Mouse (Mus musculus) forebrain, embryonic 13.5 days (tissue): ENCODE results near the gene Mrm2. TPM values are rescaled to one million over a fixed set of nuclear protein-coding genes. Genes with fewer than 3 reads are reported as not detected.

ENCODE experiments used
- ATAC-seq: fragments of 200-750 bp; cut with Nextera tagmentation; 2 replicates; pipeline ENCODE4 v1.8.0; 2017
- H3K27ac ChIP-seq: fragments of 300-500 bp; sonication (generic); 2 replicates; pipeline ENCODE4 v1.5.1; 2015; ENCODE audit warnings: inconsistent platforms, mild to moderate bottlenecking, moderate library complexity
- H3K27me3 ChIP-seq: fragments of 300-500 bp; sonication (generic); 2 replicates; pipeline ENCODE4 v1.6.1; 2015; ENCODE audit warnings: mild to moderate bottlenecking, inconsistent platforms
- H3K36me3 ChIP-seq: fragments of 300-500 bp; sonication (generic); 2 replicates; pipeline ENCODE4 v1.6.1; 2015; ENCODE audit warnings: mild to moderate bottlenecking, inconsistent platforms; ENCODE audit not compliant: poor library complexity, severe bottlenecking
- H3K4me1 ChIP-seq: fragments of 300-500 bp; sonication (generic); 2 replicates; pipeline ENCODE4 v1.6.1; 2015; ENCODE audit warnings: inconsistent platforms
- H3K4me2 ChIP-seq: fragments of 300-500 bp; sonication (generic); 2 replicates; pipeline ENCODE4 v1.6.1; 2015; ENCODE audit warnings: inconsistent platforms, mild to moderate bottlenecking, moderate library complexity
- H3K4me3 ChIP-seq: fragments of 300-500 bp; sonication (generic); 2 replicates; pipeline ENCODE4 v1.5.1; 2015; ENCODE audit warnings: mild to moderate bottlenecking, inconsistent platforms
- H3K9ac ChIP-seq: fragments of 300-500 bp; sonication (generic); 2 replicates; pipeline ENCODE4 v1.6.1; 2015; ENCODE audit warnings: mild to moderate bottlenecking, inconsistent platforms
- H3K9me3 ChIP-seq: fragments of 300-500 bp; sonication (generic); replicated peaks from 2 replicates; pipeline ENCODE4 v1.6.1; 2016; ENCODE audit warnings: inconsistent platforms
- WGBS: fragments of 180-500 bp; shearing (Covaris S2); methylation state at CpG from one replicate; pipeline ENCODE4 v1.1.7; 2015; 5-methylcytosine and 5-hydroxymethylcytosine counted together
- polyA plus RNA-seq: library from polyadenylated mRNA; unstranded; fragments of >200 nt; fragmentation: Nextera tagmentation; extraction: Ambion mirVana; gene quantifications from 2 replicates; pipeline ENCODE4 v1.2.1, GENCODE M21; 2015

Gene Mrm2
- polyA plus RNA-seq, 1 experiment from 2014 or later, result 21.8 TPM

GRCm38 (mm10) chr5:140338779-140339178 is 7.1 kb upstream of the Mrm2 start:
- Histone ChIP-seq H3K9ac (no peak overlapping the region), H3K27ac (no peak overlapping the region), H3K9me3 (no peaks in the 10 kb centered on the region), H3K4me2 (no peak overlapping the region), H3K4me1 (no peaks in the 10 kb centered on the region), H3K4me3 (no peak overlapping the region), H3K36me3 (peaks cover 50% of the 10 kb centered on the region), H3K27me3 (no peaks in the 10 kb centered on the region)
- no peak for ATAC-seq
- WGBS, result 94% methylated on average over 4 of the region's 4 CpGs

GRCm38 (mm10) chr5:140336680-140337079 is 5.0 kb upstream of the Mrm2 start:
- Histone ChIP-seq H3K4me2 (no peak overlapping the region), H3K27me3 (no peaks in the 10 kb centered on the region), H3K4me1 (peaks cover 5% of the 10 kb centered on the region; the same call in 1 of the 2 replicates), H3K36me3 (peaks cover 42% of the 10 kb centered on the region), H3K9me3 (no peaks in the 10 kb centered on the region), H3K4me3 (no peak overlapping the region), H3K9ac (no peak overlapping the region), H3K27ac (no peak overlapping the region)
- 68% methylated on average over 1 of the region's 1 CpGs for WGBS
- ATAC-seq, result no peak

- WGBS, result 18% methylated on average over 2 of the region's 2 CpGs
- Histone ChIP-seq H3K4me1 (peaks cover 17% of the 10 kb centered on the region), H3K36me3 (peaks cover 28% of the 10 kb centered on the region), H3K27ac (no peak overlapping the region), H3K27me3 (no peaks in the 10 kb centered on the region), H3K4me3 (no peak overlapping the region), H3K9ac (no peak overlapping the region), H3K4me2 (no peak overlapping the region), H3K9me3 (no peaks in the 10 kb centered on the region)
- no peak for ATAC-seq
These were observed 1.9 kb upstream of the Mrm2 start for GRCm38 (mm10) chr5:140333631-140334030.

- no peak for ATAC-seq
- Histone ChIP-seq H3K4me1 (peaks cover 17% of the 10 kb centered on the region), H3K27me3 (no peaks in the 10 kb centered on the region), H3K4me3 (peak overlapping the region; percentile 68; the same call in 1 of the 2 replicates), H3K4me2 (peak overlapping the region; percentile 90), H3K27ac (no peak overlapping the region), H3K9ac (no peak overlapping the region), H3K36me3 (peaks cover 28% of the 10 kb centered on the region), H3K9me3 (no peaks in the 10 kb centered on the region)
- 53% methylated on average over 4 of the region's 4 CpGs for WGBS
These were observed 821 bp upstream of the Mrm2 start for GRCm38 (mm10) chr5:140332519-140332918.

- H3K4me3 ChIP-seq, result no peak overlapping the region
- 95% methylated on average over 5 of the region's 5 CpGs for WGBS
- H3K27me3 ChIP-seq, result no peaks in the 10 kb centered on the region
- peaks cover 28% of the 10 kb centered on the region for H3K36me3 ChIP-seq
- H3K9ac ChIP-seq, result no peak overlapping the region
- no peak overlapping the region for H3K4me2 ChIP-seq
- no peak overlapping the region for H3K27ac ChIP-seq
- ATAC-seq, result no peak
- H3K4me1 ChIP-seq, result peaks cover 14% of the 10 kb centered on the region
- H3K9me3 ChIP-seq, result no peaks in the 10 kb centered on the region
These were observed 7.6 kb downstream of the Mrm2 start for GRCm38 (mm10) chr5:140324058-140324457.

- peak; percentile 11; the same call in 1 of the 2 replicates for ATAC-seq
- peaks cover 13% of the 10 kb centered on the region; the same call in 1 of the 2 replicates for H3K36me3 ChIP-seq
These were observed 9.7 kb downstream of the Mrm2 start for GRCm38 (mm10) chr5:140321756-140322575.

GRCm38 (mm10) chr5:140321042-140321755 is 10.5 kb downstream of the Mrm2 start, which contains the start of the genes Mad1l1 and Nudt1:
Gene Mad1l1 (minus strand): TSS chr5:140321552.
Gene Nudt1 (plus strand): TSS chr5:140321656.
- H3K9ac ChIP-seq, result peak within 1 kb of the TSS; percentile 99
- peak within 1 kb of the TSS; percentile 88 for H3K4me3 ChIP-seq
- peak; percentile 94 for ATAC-seq
- H3K27ac ChIP-seq, result peak within 1 kb of the TSS; percentile 81
- peaks cover 10% of the 10 kb centered on the region; the same call in 1 of the 2 replicates for H3K36me3 ChIP-seq
- under 1% methylated on average over 55 of the region's 60 CpGs for WGBS
- peak within 1 kb of the TSS; percentile 76 for H3K4me2 ChIP-seq
- H3K4me1 ChIP-seq, result peaks cover 14% of the 10 kb centered on the region
- no peaks in the 10 kb centered on the region for H3K9me3 ChIP-seq
- no peaks in the 10 kb centered on the region for H3K27me3 ChIP-seq

More at GRCm38 (mm10) chr5:140321756-140322575, 9.7 kb downstream of the Mrm2 start:
- under 1% methylated on average over 17 of the region's 17 CpGs for WGBS
- no peaks in the 10 kb centered on the region for H3K27me3 ChIP-seq
- peaks cover 14% of the 10 kb centered on the region for H3K4me1 ChIP-seq
- H3K9ac ChIP-seq, result peak overlapping the region; percentile 99
- peak overlapping the region; percentile 81 for H3K27ac ChIP-seq
- H3K4me2 ChIP-seq, result peak overlapping the region; percentile 76
- H3K4me3 ChIP-seq, result peak overlapping the region; percentile 88
- no peaks in the 10 kb centered on the region for H3K9me3 ChIP-seq

GRCm38 (mm10) chr5:140316716-140317115 is 15.0 kb downstream of the Mrm2 start:
- WGBS, result 70% methylated on average over 3 of the region's 3 CpGs
- Histone ChIP-seq H3K4me3 (no peak overlapping the region), H3K27me3 (no peaks in the 10 kb centered on the region), H3K36me3 (peaks cover 36% of the 10 kb centered on the region), H3K9me3 (no peaks in the 10 kb centered on the region), H3K4me1 (peaks cover 14% of the 10 kb centered on the region), H3K4me2 (no peak overlapping the region), H3K27ac (no peak overlapping the region), H3K9ac (no peak overlapping the region)
- no peak for ATAC-seq

GRCm38 (mm10) chr5:140307602-140308001 is 24.1 kb downstream of the Mrm2 start:
- Histone ChIP-seq H3K4me2 (no peak overlapping the region), H3K9ac (no peak overlapping the region), H3K9me3 (no peaks in the 10 kb centered on the region), H3K4me1 (no peaks in the 10 kb centered on the region), H3K4me3 (no peak overlapping the region), H3K27ac (no peak overlapping the region), H3K27me3 (no peaks in the 10 kb centered on the region), H3K36me3 (peaks cover 95% of the 10 kb centered on the region)
- 94% methylated on average over 14 of the region's 14 CpGs for WGBS
- ATAC-seq, result no peak

GRCm38 (mm10) chr5:140306016-140306415 is 25.7 kb downstream of the Mrm2 start:
- whole genome bisulfite sequencing, result 71% methylated on average over 8 of the region's 8 CpGs
- H3K4me2 ChIP-seq, result no peak overlapping the region
- H3K9me3 ChIP-seq, result no peaks in the 10 kb centered on the region
- H3K27me3 ChIP-seq, result no peaks in the 10 kb centered on the region
- H3K27ac ChIP-seq, result no peak overlapping the region
- no peak for ATAC-seq
- H3K4me3 ChIP-seq, result no peak overlapping the region
- no peaks in the 10 kb centered on the region for H3K4me1 ChIP-seq
- H3K36me3 ChIP-seq, result peaks cover 91% of the 10 kb centered on the region
- no peak overlapping the region for H3K9ac ChIP-seq

- Histone ChIP-seq H3K9ac (no peak overlapping the region), H3K9me3 (no peaks in the 10 kb centered on the region), H3K27ac (no peak overlapping the region), H3K27me3 (no peaks in the 10 kb centered on the region), H3K4me3 (no peak overlapping the region), H3K4me2 (no peak overlapping the region), H3K4me1 (no peaks in the 10 kb centered on the region), H3K36me3 (peaks cover 76% of the 10 kb centered on the region)
- ATAC-seq, result no peak
- 70% methylated on average over 4 of the region's 4 CpGs for WGBS
These were observed 33.4 kb downstream of the Mrm2 start for GRCm38 (mm10) chr5:140298291-140298690.

- H3K36me3 ChIP-seq, result peaks cover 58% of the 10 kb centered on the region
- 88% methylated on average over 1 of the region's 1 CpGs for WGBS
These were observed 39.5 kb downstream of the Mrm2 start for GRCm38 (mm10) chr5:140292152-140292551.

More at GRCm38 (mm10) chr5:140292152-140292551, 39.5 kb downstream of the Mrm2 start:
- Histone ChIP-seq H3K9me3 (no peaks in the 10 kb centered on the region), H3K27ac (no peak overlapping the region), H3K27me3 (no peaks in the 10 kb centered on the region), H3K4me1 (no peaks in the 10 kb centered on the region), H3K4me3 (no peak overlapping the region), H3K4me2 (no peak overlapping the region), H3K9ac (no peak overlapping the region)
- peak; percentile 70 for ATAC-seq
